Mouse (Mus musculus) MEL (cell line): Measurements from ENCODE around the gene Vav3.

ENCODE experiments used
- CHD2 ChIP-seq: IDR thresholded peaks from 2 replicates; pipeline ENCODE4 v1.6.1; 2011; ENCODE audit warnings: low read length, improper control_type of control experiment
- CTCF ChIP-seq, 3 experiments: IDR thresholded peaks in 2 of 3; conservative IDR thresholded peaks in 1 of 3; 2 replicates each; pipeline ENCODE4 v1.5.1; 2011 to 2012; ENCODE audit warnings: low read length in 3 of 3, low read depth in 2 of 3, mild to moderate bottlenecking in 2 of 3, improper control_type of control experiment in 1 of 3, inconsistent platforms in 1 of 3, mixed read lengths in 1 of 3, moderate library complexity in 1 of 3; ENCODE audit not compliant: control insufficient read depth in 1 of 3, insufficient read depth in 1 of 3, poor library complexity in 1 of 3, severe bottlenecking in 1 of 3
- ETS1 ChIP-seq: IDR thresholded peaks from 2 replicates; pipeline ENCODE4 v1.6.1; 2012; ENCODE audit warnings: low read depth, mild to moderate bottlenecking, inconsistent platforms, low read length, improper control_type of control experiment, moderate library complexity
- GABPA ChIP-seq: IDR thresholded peaks from 2 replicates; pipeline ENCODE4 v1.6.1; 2012; ENCODE audit warnings: low read depth, mild to moderate bottlenecking, inconsistent platforms, low read length, improper control_type of control experiment, moderate library complexity
- KAT2A ChIP-seq: conservative IDR thresholded peaks from 2 replicates; pipeline ENCODE4 v1.6.1; 2012; ENCODE audit warnings: low read depth, low read length, improper control_type of control experiment, inconsistent platforms
- MAFK ChIP-seq: IDR thresholded peaks from 2 replicates; pipeline ENCODE4 v1.6.1; 2011; ENCODE audit warnings: low read depth, mild to moderate bottlenecking, low read length, improper control_type of control experiment, borderline replicate concordance
- MAZ ChIP-seq: IDR thresholded peaks from 2 replicates; pipeline ENCODE4 v1.6.1; 2012; ENCODE audit warnings: low read depth, mild to moderate bottlenecking, inconsistent platforms, low read length, improper control_type of control experiment
- NELFE ChIP-seq: IDR thresholded peaks from 2 replicates; pipeline ENCODE4 v1.6.1; 2011; ENCODE audit warnings: low read depth, low read length, improper control_type of control experiment
- POLR2A ChIP-seq, 2 experiments: IDR thresholded peaks; 2 replicates each; pipeline ENCODE4 v1.6.1; 2011 to 2012; ENCODE audit warnings: low read length in 2 of 2, mild to moderate bottlenecking in 2 of 2, control low read depth in 1 of 2, improper control_type of control experiment in 1 of 2, low read depth in 1 of 2, moderate library complexity in 1 of 2; ENCODE audit not compliant: control insufficient read depth in 1 of 2, insufficient read depth in 1 of 2, poor library complexity in 1 of 2
- TAL1 ChIP-seq: IDR thresholded peaks from 2 replicates; pipeline ENCODE4 v1.6.1; 2012; ENCODE audit warnings: mild to moderate bottlenecking, inconsistent platforms, low read length, moderate library complexity, mixed read lengths
- TCF12 ChIP-seq: IDR thresholded peaks from 2 replicates; pipeline ENCODE4 v1.6.1; 2014; ENCODE audit warnings: low read depth, mild to moderate bottlenecking, inconsistent platforms, low read length, improper control_type of control experiment, moderate library complexity

DNA sequence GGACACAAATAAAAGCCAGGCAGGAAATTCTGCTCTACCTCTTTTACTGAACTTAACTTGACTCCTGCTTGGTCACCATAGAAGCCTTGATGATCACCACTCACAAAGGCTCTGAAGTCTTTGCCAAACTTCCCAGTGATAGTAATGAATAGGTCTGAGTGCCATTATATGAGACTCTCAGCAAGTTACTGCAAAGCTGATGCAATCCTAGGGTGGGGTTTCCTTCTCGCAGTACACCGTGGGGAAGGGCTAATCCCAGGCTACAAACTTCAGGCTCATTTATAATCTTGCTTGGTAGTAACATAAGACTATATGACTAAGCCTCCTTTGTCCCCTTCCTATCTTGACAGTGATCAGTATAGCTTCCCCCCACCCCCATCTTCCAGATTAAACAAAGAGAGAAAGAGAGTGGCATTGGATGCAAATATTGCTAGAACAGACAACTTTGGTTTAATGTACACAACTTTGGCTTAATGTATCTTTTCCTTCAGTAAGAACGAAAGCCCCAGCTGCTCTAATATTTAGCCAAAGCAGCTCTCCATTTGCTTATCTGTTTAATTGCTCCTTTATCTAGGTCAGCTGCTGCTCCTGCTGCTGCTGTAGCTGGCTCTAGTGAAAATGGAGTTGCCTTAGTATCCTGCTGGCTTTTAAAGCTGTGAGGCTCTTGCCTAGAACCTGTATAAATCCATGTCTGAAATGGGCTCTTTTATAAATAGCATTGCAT, 228.3 kb downstream of the Vav3 start:
- TF ChIP-seq TCF12 = no peak
- TF ChIP-seq POLR2A (IDR thresholded peaks at IDR 0.05; ENCODE audit: control insufficient read depth in 1 of 2, insufficient read depth in 1 of 2, low read depth in 1 of 2, low read length in 2 of 2, poor library complexity in 1 of 2) = no peak
- no peak for TF ChIP-seq CHD2
- TF ChIP-seq MAFK = no peak
- no peak for TF ChIP-seq CTCF (IDR thresholded peaks at IDR 0.05 in 2 of 3, conservative IDR thresholded peaks at IDR 0.05 in 1 of 3; ENCODE audit: control insufficient read depth in 1 of 3, insufficient read depth in 1 of 3, low read depth in 2 of 3, low read length in 3 of 3, poor library complexity in 1 of 3, severe bottlenecking in 1 of 3)
- no peak for TF ChIP-seq ETS1
- no peak for TF ChIP-seq KAT2A
- no peak for TF ChIP-seq GABPA
- no peak for TF ChIP-seq NELFE
- no peak for TF ChIP-seq MAZ
- TF ChIP-seq TAL1 = no peak
